Mouse (Mus musculus): ENCODE results near the gene Tpd52l2.
"Not testable (repeated sequence)": the region's sequence is repeated elsewhere in the genome, so short reads cannot be mapped to it uniquely, and the experiment has no call there.

Gene Tpd52l2

GRCm38 (mm10) chr2:181487338-181488277, 9.3 kb upstream of the Tpd52l2 start:
- DNase-seq, result peak; percentile 80

- DNase-seq, result peak; percentile 27
These were observed 5.3 kb upstream of the Tpd52l2 start for GRCm38 (mm10) chr2:181491432-181492205.

- no peak for DNase-seq
These were observed 4.7 kb upstream of the Tpd52l2 start for GRCm38 (mm10) chr2:181492206-181492605.

- DNase-seq, result no peak
These were observed 3.6 kb upstream of the Tpd52l2 start, which contains the start of gene Abhd16b for GRCm38 (mm10) chr2:181493156-181493927. Gene Abhd16b (plus strand): TSS chr2:181493206.

- no peak for DNase-seq
These were observed 2.5 kb upstream of the Tpd52l2 start for GRCm38 (mm10) chr2:181494266-181494945.

GRCm38 (mm10) chr2:181495845-181496244, 1.1 kb upstream of the Tpd52l2 start:
- not testable (repeated sequence) for DNase-seq

GRCm38 (mm10) chr2:181496281-181496680, 661 bp upstream of the Tpd52l2 start:
- peak; percentile 82 for DNase-seq

- peak; percentile 74 for DNase-seq
These were observed 570 bp downstream of the Tpd52l2 start for GRCm38 (mm10) chr2:181497548-181497875.

- DNase-seq, result no peak
These were observed 1.7 kb downstream of the Tpd52l2 start for GRCm38 (mm10) chr2:181498644-181499043.

- no peak for DNase-seq
These were observed 12.2 kb downstream of the Tpd52l2 start for GRCm38 (mm10) chr2:181509191-181509590.

GRCm38 (mm10) chr2:181511231-181511630, 14.3 kb downstream of the Tpd52l2 start:
- DNase-seq, result no peak

GRCm38 (mm10) chr2:181519201-181519600, 22.3 kb downstream of the Tpd52l2 start:
- DNase-seq, result peak; percentile 20

GRCm38 (mm10) chr2:181520118-181520935, 23.4 kb downstream of the Tpd52l2 start, which contains the start of gene Dnajc5:
Gene Dnajc5 (plus strand): TSS chr2:181520485.
- peak; percentile 99 for DNase-seq

GRCm38 (mm10) chr2:181520936-181521227, 23.9 kb downstream of the Tpd52l2 start:
- no peak for DNase-seq

- no peak for DNase-seq
These were observed 24.5 kb downstream of the Tpd52l2 start for GRCm38 (mm10) chr2:181521491-181521890.

- peak; percentile 45 for DNase-seq
These were observed 25.9 kb downstream of the Tpd52l2 start for GRCm38 (mm10) chr2:181522811-181523210.

GRCm38 (mm10) chr2:181525526-181525925, 28.6 kb downstream of the Tpd52l2 start:
- no peak for DNase-seq

- DNase-seq, result no peak
These were observed 32.1 kb downstream of the Tpd52l2 start for GRCm38 (mm10) chr2:181529076-181529475.

- no peak for DNase-seq
These were observed 35.6 kb downstream of the Tpd52l2 start for GRCm38 (mm10) chr2:181532589-181532988.

GRCm38 (mm10) chr2:181536410-181536809, 39.5 kb downstream of the Tpd52l2 start:
- no peak for DNase-seq

- peak; percentile 19 for DNase-seq
These were observed 40.6 kb downstream of the Tpd52l2 start for GRCm38 (mm10) chr2:181537444-181538047.
